Mouse (Mus musculus): ENCODE data around the gene Sdha. TPM values are rescaled to one million over a fixed set of nuclear protein-coding genes. Genes with fewer than 3 reads are reported as not detected.

Gene Sdha
- polyA plus RNA-seq, 1 experiment from 2014 or later, result 323 TPM

GRCm38 (mm10) chr13:74350435-74350906 is 391 bp upstream of the Sdha start:
- no peak; the same call in 1 of the 2 replicates for ATAC-seq (replicated peaks; ENCODE audit: low FRiP score)
- 3% methylated on average over 15 of the region's 15 CpGs for WGBS
- H3K4me2 ChIP-seq, result peak overlapping the region; percentile 59
- no peaks in the 10 kb centered on the region for H3K9me3 ChIP-seq (replicated peaks)
- peak overlapping the region; percentile 93 for H3K27ac ChIP-seq
- H3K27me3 ChIP-seq, result no peaks in the 10 kb centered on the region
- peak overlapping the region; percentile 76 for H3K4me3 ChIP-seq (replicated peaks)
- peaks cover 17% of the 10 kb centered on the region for H3K4me1 ChIP-seq
- peak overlapping the region; percentile 84 for H3K9ac ChIP-seq
- H3K36me3 ChIP-seq, result peaks cover 23% of the 10 kb centered on the region

- WGBS, result 45% methylated on average over 3 of the region's 3 CpGs
- Histone ChIP-seq H3K27me3 (no peaks in the 10 kb centered on the region), H3K9me3 (replicated peaks) (no peaks in the 10 kb centered on the region), H3K36me3 (peaks cover 83% of the 10 kb centered on the region), H3K4me3 (replicated peaks) (no peak overlapping the region), H3K9ac (no peak overlapping the region), H3K27ac (no peak overlapping the region), H3K4me1 (no peaks in the 10 kb centered on the region), H3K4me2 (no peak overlapping the region)
- ATAC-seq (replicated peaks; ENCODE audit: low FRiP score), result no peak; the same call in 1 of the 2 replicates
Measured at GRCm38 (mm10) chr13:74341036-74341435, 9.0 kb downstream of the Sdha start.

GRCm38 (mm10) chr13:74329321-74329720 is 20.8 kb downstream of the Sdha start:
- Histone ChIP-seq H3K36me3 (peaks cover 82% of the 10 kb centered on the region), H3K27ac (no peak overlapping the region)
- no peak for ATAC-seq (replicated peaks; ENCODE audit: low FRiP score)

GRCm38 (mm10) chr13:74317170-74317849 is 32.8 kb downstream of the Sdha start, which contains the start of gene Pdcd6:
TSS of gene Pdcd6 (minus strand) at chr13:74317580.
- H3K36me3 ChIP-seq, result peaks cover 42% of the 10 kb centered on the region
- peaks cover 14% of the 10 kb centered on the region for H3K4me1 ChIP-seq
- H3K9ac ChIP-seq, result peak within 1 kb of the TSS; percentile 85
- peak within 1 kb of the TSS; percentile 89 for H3K27ac ChIP-seq
- WGBS, result under 1% methylated on average over 36 of the region's 36 CpGs
- peak within 1 kb of the TSS; percentile 76 for H3K4me2 ChIP-seq
- H3K9me3 ChIP-seq (replicated peaks), result no peaks in the 10 kb centered on the region
- peak; percentile 100 for ATAC-seq (replicated peaks; ENCODE audit: low FRiP score)
- H3K4me3 ChIP-seq (replicated peaks), result peak within 1 kb of the TSS; percentile 89
- no peaks in the 10 kb centered on the region for H3K27me3 ChIP-seq

More at GRCm38 (mm10) chr13:74329321-74329720, 20.8 kb downstream of the Sdha start:
- no peak overlapping the region for H3K4me2 ChIP-seq
- H3K9ac ChIP-seq, result no peak overlapping the region
- H3K27me3 ChIP-seq, result no peaks in the 10 kb centered on the region
- H3K9me3 ChIP-seq (replicated peaks), result no peaks in the 10 kb centered on the region
- no peaks in the 10 kb centered on the region for H3K4me1 ChIP-seq
- no peak overlapping the region for H3K4me3 ChIP-seq (replicated peaks)

GRCm38 (mm10) chr13:74316789-74317169 is 33.3 kb downstream of the Sdha start:
- H3K4me3 ChIP-seq (replicated peaks), result peak overlapping the region; percentile 89
- H3K9ac ChIP-seq, result peak overlapping the region; percentile 85
- no peaks in the 10 kb centered on the region for H3K9me3 ChIP-seq (replicated peaks)
- 3% methylated on average over 15 of the region's 15 CpGs for WGBS
- peak overlapping the region; percentile 89 for H3K27ac ChIP-seq
- H3K4me1 ChIP-seq, result peaks cover 14% of the 10 kb centered on the region
- H3K4me2 ChIP-seq, result peak overlapping the region; percentile 76
- H3K27me3 ChIP-seq, result no peaks in the 10 kb centered on the region
- H3K36me3 ChIP-seq, result peaks cover 37% of the 10 kb centered on the region
- no peak for ATAC-seq (replicated peaks; ENCODE audit: low FRiP score)

- H3K4me3 ChIP-seq (replicated peaks), result peak overlapping the region; percentile 89
- H3K36me3 ChIP-seq, result peaks cover 37% of the 10 kb centered on the region
- peak overlapping the region; percentile 89 for H3K27ac ChIP-seq
- H3K4me1 ChIP-seq, result peaks cover 14% of the 10 kb centered on the region
- ATAC-seq (replicated peaks; ENCODE audit: low FRiP score), result no peak
- no peaks in the 10 kb centered on the region for H3K9me3 ChIP-seq (replicated peaks)
- peak overlapping the region; percentile 76 for H3K4me2 ChIP-seq
- no peaks in the 10 kb centered on the region for H3K27me3 ChIP-seq
- WGBS, result 23% methylated on average over 4 of the region's 4 CpGs
- H3K9ac ChIP-seq, result peak overlapping the region; percentile 85
Measured at GRCm38 (mm10) chr13:74316386-74316785, 33.7 kb downstream of the Sdha start.

GRCm38 (mm10) chr13:74314616-74315015 is 35.5 kb downstream of the Sdha start:
- no peak overlapping the region for H3K4me2 ChIP-seq
- peaks cover 14% of the 10 kb centered on the region for H3K4me1 ChIP-seq
- no peak for ATAC-seq (replicated peaks; ENCODE audit: low FRiP score)
- no peak overlapping the region for H3K4me3 ChIP-seq (replicated peaks)
- peaks cover 35% of the 10 kb centered on the region for H3K36me3 ChIP-seq
- no peak overlapping the region for H3K27ac ChIP-seq
- no peaks in the 10 kb centered on the region for H3K9me3 ChIP-seq (replicated peaks)
- 88% methylated on average over 3 of the region's 3 CpGs for WGBS
- H3K27me3 ChIP-seq, result no peaks in the 10 kb centered on the region
- no peak overlapping the region for H3K9ac ChIP-seq

GRCm38 (mm10) chr13:74305780-74306179 is 44.3 kb downstream of the Sdha start:
- peaks cover 91% of the 10 kb centered on the region for H3K36me3 ChIP-seq
- H3K27me3 ChIP-seq, result no peaks in the 10 kb centered on the region
- no peak for ATAC-seq (replicated peaks; ENCODE audit: low FRiP score)
- no peak overlapping the region for H3K27ac ChIP-seq
- H3K9me3 ChIP-seq (replicated peaks), result no peaks in the 10 kb centered on the region
- WGBS, result 93% methylated on average over 1 of the region's 1 CpGs
- no peak overlapping the region for H3K4me2 ChIP-seq
- H3K4me3 ChIP-seq (replicated peaks), result no peak overlapping the region
- H3K9ac ChIP-seq, result no peak overlapping the region
- H3K4me1 ChIP-seq, result no peaks in the 10 kb centered on the region

- H3K36me3 ChIP-seq, result peaks cover 87% of the 10 kb centered on the region
- H3K9me3 ChIP-seq (replicated peaks), result no peaks in the 10 kb centered on the region
- no peaks in the 10 kb centered on the region for H3K4me1 ChIP-seq
- no peak overlapping the region for H3K4me2 ChIP-seq
- no peak overlapping the region for H3K9ac ChIP-seq
- H3K27me3 ChIP-seq, result no peaks in the 10 kb centered on the region
- WGBS, result 93% methylated on average over 6 of the region's 6 CpGs
- ATAC-seq (replicated peaks; ENCODE audit: low FRiP score), result no peak
- no peak overlapping the region for H3K27ac ChIP-seq
- no peak overlapping the region for H3K4me3 ChIP-seq (replicated peaks)
Measured at GRCm38 (mm10) chr13:74305380-74305779, 44.7 kb downstream of the Sdha start.

- 84% methylated on average over 10 of the region's 10 CpGs for WGBS
- Histone ChIP-seq H3K27ac (no peak overlapping the region), H3K9ac (no peak overlapping the region), H3K9me3 (replicated peaks) (no peaks in the 10 kb centered on the region), H3K4me2 (no peak overlapping the region), H3K4me3 (replicated peaks) (no peak overlapping the region), H3K27me3 (no peaks in the 10 kb centered on the region), H3K4me1 (no peaks in the 10 kb centered on the region), H3K36me3 (peaks cover 59% of the 10 kb centered on the region)
- 0 out of 2 replicates have a peak, but pooled peaks have one; percentile 19 for ATAC-seq (replicated peaks; ENCODE audit: low FRiP score)
Measured at GRCm38 (mm10) chr13:74302050-74303037, 47.7 kb downstream of the Sdha start.

GRCm38 (mm10) chr13:74301607-74301984 is 48.5 kb downstream of the Sdha start:
- 81% methylated on average over 6 of the region's 6 CpGs for WGBS
- no peak overlapping the region for H3K27ac ChIP-seq
- no peak overlapping the region for H3K4me2 ChIP-seq
- no peaks in the 10 kb centered on the region for H3K9me3 ChIP-seq (replicated peaks)
- H3K36me3 ChIP-seq, result peaks cover 51% of the 10 kb centered on the region
- no peak overlapping the region for H3K9ac ChIP-seq
- H3K27me3 ChIP-seq, result no peaks in the 10 kb centered on the region
- no peak overlapping the region for H3K4me3 ChIP-seq (replicated peaks)
- H3K4me1 ChIP-seq, result no peaks in the 10 kb centered on the region
- ATAC-seq (replicated peaks; ENCODE audit: low FRiP score), result peak; percentile 37; the same call in 1 of the 2 replicates
